Mouse (Mus musculus): ENCODE results near the gene 1700015F17Rik. TPM values are rescaled to one million over a fixed set of nuclear protein-coding genes. Genes with fewer than 3 reads are reported as not detected.

Gene 1700015F17Rik
- polyA plus RNA-seq (2012; rRNA removed), result not detected in 2 replicates

DNA sequence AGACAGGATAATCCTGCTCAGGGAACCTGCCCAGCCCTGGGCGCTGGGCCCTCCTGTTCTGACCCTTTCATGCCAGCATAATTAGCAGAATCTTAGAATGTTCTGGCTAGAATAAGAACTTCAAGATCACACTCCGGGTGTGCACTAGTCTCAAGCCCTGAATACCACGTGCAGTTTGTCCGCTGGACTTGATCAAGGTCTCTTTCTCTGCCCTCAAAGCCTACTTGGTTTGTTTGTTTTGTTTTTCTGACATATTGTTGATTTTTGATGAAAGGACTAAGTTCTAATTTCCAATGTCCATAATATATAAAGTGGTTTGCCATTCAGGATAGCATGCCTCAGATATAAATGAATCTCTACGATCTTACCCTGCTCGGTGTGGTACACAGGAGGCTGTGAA lies at the start of gene 1700015F17Rik:
1700015F17Rik (minus strand) TSS at position 101 of the 400 bp plus-strand sequence.

DNA sequence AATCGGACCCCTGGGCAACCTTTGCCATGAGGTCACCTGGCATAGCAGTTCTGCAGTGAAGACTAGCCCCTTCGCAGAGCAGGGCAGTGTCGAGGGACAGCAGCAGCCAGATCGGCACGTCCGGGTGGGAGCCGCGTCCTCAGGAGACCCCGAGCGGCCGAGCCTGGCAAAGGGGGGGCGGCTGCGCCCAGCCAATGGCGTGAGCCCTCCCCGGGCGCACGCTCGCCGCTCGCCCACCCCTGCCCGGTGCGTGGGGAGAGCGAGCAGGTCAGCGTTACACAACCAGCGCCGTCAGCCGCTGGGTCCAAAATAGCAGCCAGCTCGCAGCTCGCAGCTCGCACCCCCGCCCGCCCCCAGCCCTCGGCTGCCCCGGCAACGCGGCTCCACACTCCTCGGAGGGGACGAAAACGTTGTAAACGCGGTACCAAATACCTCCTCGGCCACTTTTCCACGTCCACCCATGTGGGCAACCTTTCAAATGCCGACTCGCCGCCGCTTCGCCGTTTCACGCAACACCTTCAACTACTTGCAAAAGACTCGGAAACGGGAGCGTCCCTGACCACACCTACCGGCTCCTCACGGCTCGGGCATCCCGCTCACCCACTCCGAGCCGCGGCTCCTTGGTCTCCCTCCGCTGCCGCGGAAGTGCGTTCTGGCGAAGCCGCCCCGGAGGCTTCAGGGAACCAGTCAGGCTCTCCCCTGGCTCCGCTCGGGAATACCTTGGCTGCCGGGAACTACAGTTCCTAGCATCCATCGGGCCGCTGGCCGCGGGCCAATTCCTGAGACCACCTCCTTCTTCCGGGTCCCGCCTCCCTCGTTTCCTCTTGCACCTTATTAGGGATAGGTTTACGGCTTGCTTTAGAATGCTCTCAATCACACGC lies 35.5 kb upstream of the 1700015F17Rik start, which contains the start of gene Cldn12:
Cldn12 (minus strand) TSS at position 763 of the 881 bp plus-strand sequence.

DNA sequence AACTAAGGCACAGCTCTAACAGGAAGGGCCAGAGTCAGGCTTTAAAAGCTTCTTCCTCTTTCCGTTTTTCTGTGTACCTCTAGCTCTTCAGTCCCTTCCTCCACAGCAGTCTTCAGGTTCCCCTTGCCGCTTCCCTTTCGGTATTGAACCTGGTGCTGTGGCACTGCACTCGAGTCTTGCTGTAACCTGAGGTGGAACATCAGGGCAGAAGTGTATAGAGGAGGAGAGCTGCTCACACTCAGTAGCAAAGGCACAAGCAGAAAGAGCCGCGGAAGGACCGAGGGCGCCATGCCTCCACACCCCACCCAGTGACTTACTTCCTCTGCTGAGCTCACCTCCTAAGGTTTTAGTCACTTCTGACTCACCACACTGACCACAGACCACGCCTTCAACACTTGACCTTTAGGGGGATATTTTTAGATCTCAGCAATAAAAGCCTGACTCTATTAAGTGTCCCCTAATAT lies 58.9 kb downstream of the 1700015F17Rik start, which contains the start of gene Cdk14:
Cdk14 (minus strand) TSS at position 321 of the 464 bp plus-strand sequence.

Other genes with a start within 250 kb of the 1700015F17Rik start
- 0.74 and 0.82 TPM in 2 replicates for gene Cdk14, start 58.8 kb downstream of the 1700015F17Rik start, polyA plus RNA-seq (2012; rRNA removed)
- gene Cldn12, start 35.8 kb upstream of the 1700015F17Rik start, polyA plus RNA-seq (2012; rRNA removed), result 5.4 and 6.4 TPM in 2 replicates
- 6.1 and 7.0 TPM in 2 replicates for gene Gtpbp10, start 80.4 kb upstream of the 1700015F17Rik start, polyA plus RNA-seq (2012; rRNA removed)
- gene Gm8773, start 94.7 kb upstream of the 1700015F17Rik start, polyA plus RNA-seq (2012; rRNA removed), result 0.17 and 0.18 TPM in 2 replicates
- 0.35 and 0.54 TPM in 2 replicates for gene Cfap69, start 185.1 kb upstream of the 1700015F17Rik start, polyA plus RNA-seq (2012; rRNA removed)
- gene Steap2, start 215.4 kb upstream of the 1700015F17Rik start, polyA plus RNA-seq (2012; rRNA removed), result 2.9 and 3.1 TPM in 2 replicates

Data from liver, embryonic 14 days (tissue).